Mouse (Mus musculus) hindbrain, embryonic 12.5 days (tissue): ENCODE data around the gene Gse1. TPM values are rescaled to one million over a fixed set of nuclear protein-coding genes. Genes with fewer than 3 reads are reported as not detected.

Experiments used
- ATAC-seq: fragments of 200-750 bp; cut with Nextera tagmentation; 2 replicates; pipeline ENCODE4 v1.8.0; 2017; ENCODE audit warnings: moderate TSS enrichment; ENCODE audit not compliant: low FRiP score
- H3K27ac ChIP-seq: fragments of 300-500 bp; sonication (generic); 2 replicates; pipeline ENCODE4 v1.5.1; 2016; ENCODE audit warnings: mild to moderate bottlenecking
- H3K27me3 ChIP-seq: fragments of 300-500 bp; sonication (generic); 2 replicates; pipeline ENCODE4 v1.6.1; 2016; ENCODE audit warnings: mild to moderate bottlenecking
- H3K36me3 ChIP-seq: fragments of 300-500 bp; sonication (generic); 2 replicates; pipeline ENCODE4 v1.6.1; 2016; ENCODE audit warnings: mild to moderate bottlenecking
- H3K4me1 ChIP-seq: fragments of 300-500 bp; sonication (generic); 2 replicates; pipeline ENCODE4 v1.6.1; 2016
- H3K4me2 ChIP-seq: fragments of 300-500 bp; sonication (generic); replicated peaks from 2 replicates; pipeline ENCODE4 v1.6.1; 2016; ENCODE audit warnings: mild to moderate bottlenecking
- H3K4me3 ChIP-seq: fragments of 300-500 bp; sonication (generic); 2 replicates; pipeline ENCODE4 v1.5.1; 2016; ENCODE audit warnings: mild to moderate bottlenecking
- H3K9ac ChIP-seq: fragments of 300-500 bp; sonication (generic); 2 replicates; pipeline ENCODE4 v1.6.1; 2016; ENCODE audit warnings: mild to moderate bottlenecking, moderate library complexity
- H3K9me3 ChIP-seq: fragments of 300-500 bp; sonication (generic); replicated peaks from 2 replicates; pipeline ENCODE4 v1.6.1; 2016; ENCODE audit warnings: mild to moderate bottlenecking
- WGBS: fragments of 180-500 bp; shearing (Covaris S2); methylation state at CpG from one replicate; pipeline ENCODE4 v1.1.7; 2016; 5-methylcytosine and 5-hydroxymethylcytosine counted together
- polyA plus RNA-seq: library from polyadenylated mRNA; unstranded; fragments of >200 nt; fragmentation: Nextera tagmentation; extraction: Ambion mirVana; gene quantifications from 2 replicates; pipeline ENCODE4 v1.2.1, GENCODE M21; 2016

Gse1 gene
- polyA plus RNA-seq, 1 experiment from 2014 or later, result 24.0 TPM

GRCm38 (mm10) chr8:120445249-120445648, 217.0 kb downstream of the Gse1 start:
- Histone ChIP-seq H3K27ac (peak overlapping the region; percentile 75), H3K9ac (no peak overlapping the region), H3K9me3 (no peaks in the 10 kb centered on the region), H3K4me1 (peaks cover 70% of the 10 kb centered on the region), H3K36me3 (no peaks in the 10 kb centered on the region), H3K4me2 (no peak overlapping the region), H3K4me3 (no peak overlapping the region), H3K27me3 (no peaks in the 10 kb centered on the region)
- 52% methylated on average over 10 of the region's 10 CpGs for WGBS
- no peak for ATAC-seq

DNA sequence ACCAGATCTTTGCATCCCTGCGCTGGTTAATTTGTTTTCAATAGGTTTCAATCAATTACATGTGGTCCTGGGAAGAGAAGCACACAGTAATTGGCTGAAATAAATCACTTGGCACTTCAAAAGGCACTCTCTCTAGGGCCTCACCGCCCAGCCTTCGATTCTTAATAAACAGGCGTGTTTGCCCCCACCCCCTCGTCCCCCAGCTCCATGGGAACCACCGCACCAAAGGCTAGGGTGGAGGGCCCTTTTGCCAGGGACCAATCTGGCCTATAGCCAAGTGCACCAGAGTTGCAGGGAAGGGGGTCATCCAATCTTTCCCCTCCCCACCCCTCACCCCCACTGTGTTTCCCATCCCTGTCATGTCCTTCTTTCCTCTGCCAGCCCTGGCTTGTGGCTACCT, 219.9 kb downstream of the Gse1 start:
- 23% methylated on average over 6 of the region's 6 CpGs for WGBS
- Histone ChIP-seq H3K9me3 (no peaks in the 10 kb centered on the region), H3K4me3 (no peak overlapping the region), H3K36me3 (no peaks in the 10 kb centered on the region), H3K27me3 (no peaks in the 10 kb centered on the region), H3K9ac (no peak overlapping the region), H3K4me1 (peaks cover 60% of the 10 kb centered on the region), H3K4me2 (no peak overlapping the region), H3K27ac (peak overlapping the region; percentile 73)
- ATAC-seq, result peak; percentile 44

GRCm38 (mm10) chr8:120449139-120449538, 220.9 kb downstream of the Gse1 start:
- H3K36me3 ChIP-seq, result no peaks in the 10 kb centered on the region
- H3K4me2 ChIP-seq, result no peak overlapping the region
- H3K4me3 ChIP-seq, result no peak overlapping the region
- ATAC-seq, result no peak
- peaks cover 67% of the 10 kb centered on the region for H3K4me1 ChIP-seq
- H3K9ac ChIP-seq, result peak overlapping the region; percentile 13; the same call in 1 of the 2 replicates
- no peaks in the 10 kb centered on the region for H3K9me3 ChIP-seq
- no peaks in the 10 kb centered on the region for H3K27me3 ChIP-seq
- WGBS, result 79% methylated on average over 4 of the region's 4 CpGs
- peak overlapping the region; percentile 79 for H3K27ac ChIP-seq

- ATAC-seq, result peak; percentile 42
- peak overlapping the region; percentile 16 for H3K4me2 ChIP-seq
- no peaks in the 10 kb centered on the region for H3K9me3 ChIP-seq
- H3K36me3 ChIP-seq, result no peaks in the 10 kb centered on the region
- H3K4me3 ChIP-seq, result no peak overlapping the region
- WGBS, result 14% methylated on average over 17 of the region's 17 CpGs
- peak overlapping the region; percentile 79 for H3K27ac ChIP-seq
- H3K9ac ChIP-seq, result peak overlapping the region; percentile 13; the same call in 1 of the 2 replicates
- H3K4me1 ChIP-seq, result peaks cover 71% of the 10 kb centered on the region
- no peaks in the 10 kb centered on the region for H3K27me3 ChIP-seq
Observed at GRCm38 (mm10) chr8:120449608-120450031, 221.4 kb downstream of the Gse1 start.

DNA sequence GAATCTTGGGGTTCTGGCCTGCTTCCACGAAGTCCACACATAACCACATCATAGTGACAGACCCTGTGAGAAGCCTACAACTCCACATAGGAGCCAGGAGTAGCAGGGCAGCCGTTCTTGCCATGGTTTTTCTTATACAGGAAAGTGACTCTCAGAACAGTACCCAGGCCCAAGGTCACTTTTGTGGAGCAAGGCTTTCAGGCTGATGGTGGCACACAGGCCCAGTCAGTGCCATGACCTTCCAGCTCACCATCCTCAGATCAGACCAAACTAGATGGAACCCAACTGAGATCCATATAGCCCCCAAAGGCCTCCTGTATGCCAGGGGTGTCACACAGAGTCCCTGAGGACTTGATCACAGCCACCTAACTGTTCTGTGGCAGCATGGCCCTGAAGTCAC, 223.9 kb downstream of the Gse1 start:
- ATAC-seq, result no peak
- 85% methylated on average over 2 of the region's 2 CpGs for WGBS
- Histone ChIP-seq H3K9me3 (no peaks in the 10 kb centered on the region), H3K4me1 (peaks cover 77% of the 10 kb centered on the region), H3K27me3 (no peaks in the 10 kb centered on the region), H3K9ac (no peak overlapping the region), H3K4me3 (no peak overlapping the region), H3K4me2 (no peak overlapping the region), H3K36me3 (no peaks in the 10 kb centered on the region), H3K27ac (no peak overlapping the region)

GRCm38 (mm10) chr8:120454404-120454803, 226.1 kb downstream of the Gse1 start:
- no peak overlapping the region; the same call in 1 of the 2 replicates for H3K9ac ChIP-seq
- H3K36me3 ChIP-seq, result no peaks in the 10 kb centered on the region
- H3K4me2 ChIP-seq, result no peak overlapping the region
- H3K27me3 ChIP-seq, result no peaks in the 10 kb centered on the region
- H3K9me3 ChIP-seq, result no peaks in the 10 kb centered on the region
- 79% methylated on average over 6 of the region's 6 CpGs for WGBS
- H3K4me3 ChIP-seq, result no peak overlapping the region
- ATAC-seq, result no peak
- H3K27ac ChIP-seq, result peak overlapping the region; percentile 64
- H3K4me1 ChIP-seq, result peaks cover 76% of the 10 kb centered on the region

GRCm38 (mm10) chr8:120460375-120460774, 232.1 kb downstream of the Gse1 start:
- no peaks in the 10 kb centered on the region for H3K9me3 ChIP-seq
- H3K36me3 ChIP-seq, result no peaks in the 10 kb centered on the region
- H3K4me3 ChIP-seq, result no peak overlapping the region
- H3K27ac ChIP-seq, result peak overlapping the region; percentile 80
- H3K9ac ChIP-seq, result no peak overlapping the region
- peak; percentile 53 for ATAC-seq
- no peak overlapping the region for H3K4me2 ChIP-seq
- peaks cover 4% of the 10 kb centered on the region; the same call in 1 of the 2 replicates for H3K27me3 ChIP-seq
- peaks cover 74% of the 10 kb centered on the region for H3K4me1 ChIP-seq
- WGBS, result 34% methylated on average over 6 of the region's 6 CpGs

DNA sequence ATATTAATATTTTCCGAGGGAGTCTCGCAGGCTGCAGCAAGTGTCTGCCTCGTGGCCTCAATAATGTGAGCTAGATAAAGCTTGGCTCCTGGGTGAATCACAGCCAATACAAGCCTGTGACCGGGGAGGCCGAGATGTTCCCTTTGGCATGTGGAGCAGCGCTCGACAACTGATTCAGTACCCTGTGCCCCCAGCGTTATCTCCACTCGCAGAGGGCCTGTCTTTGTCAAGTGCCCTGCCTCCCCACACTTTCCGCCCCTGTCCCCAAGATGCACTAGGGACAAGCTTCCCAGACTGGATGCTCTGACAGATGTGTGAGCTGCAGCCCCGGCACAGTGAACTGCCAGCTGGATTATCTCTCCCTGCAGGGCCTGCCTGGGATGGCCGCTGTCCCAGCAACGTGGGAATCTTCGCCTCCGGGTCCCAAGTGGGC, 233.9 kb downstream of the Gse1 start:
- Histone ChIP-seq H3K9ac (peak overlapping the region; percentile 9), H3K9me3 (no peaks in the 10 kb centered on the region), H3K27me3 (peaks cover 4% of the 10 kb centered on the region; the same call in 1 of the 2 replicates), H3K4me3 (no peak overlapping the region), H3K36me3 (no peaks in the 10 kb centered on the region), H3K27ac (peak overlapping the region; percentile 72), H3K4me1 (peaks cover 74% of the 10 kb centered on the region), H3K4me2 (no peak overlapping the region)
- WGBS, result 22% methylated on average over 15 of the region's 15 CpGs
- no peak for ATAC-seq

GRCm38 (mm10) chr8:120462611-120463010, 234.4 kb downstream of the Gse1 start:
- H3K9ac ChIP-seq, result peak overlapping the region; percentile 9
- peak overlapping the region; percentile 72 for H3K27ac ChIP-seq
- 72% methylated on average over 6 of the region's 6 CpGs for WGBS
- H3K4me2 ChIP-seq, result no peak overlapping the region
- peaks cover 76% of the 10 kb centered on the region for H3K4me1 ChIP-seq
- no peak for ATAC-seq
- H3K27me3 ChIP-seq, result peaks cover 4% of the 10 kb centered on the region
- no peaks in the 10 kb centered on the region for H3K9me3 ChIP-seq
- no peaks in the 10 kb centered on the region for H3K36me3 ChIP-seq
- no peak overlapping the region for H3K4me3 ChIP-seq

GRCm38 (mm10) chr8:120463918-120464584, 235.8 kb downstream of the Gse1 start:
- Histone ChIP-seq H3K9me3 (no peaks in the 10 kb centered on the region), H3K4me1 (peaks cover 70% of the 10 kb centered on the region), H3K4me2 (no peak overlapping the region), H3K27me3 (peaks cover 4% of the 10 kb centered on the region), H3K9ac (no peak overlapping the region), H3K4me3 (no peak overlapping the region), H3K36me3 (no peaks in the 10 kb centered on the region), H3K27ac (no peak overlapping the region)
- ATAC-seq, result no peak
- 95% methylated on average over 9 of the region's 9 CpGs for WGBS

- ATAC-seq, result no peak
- Histone ChIP-seq H3K27me3 (peaks cover 4% of the 10 kb centered on the region), H3K9me3 (no peaks in the 10 kb centered on the region), H3K9ac (no peak overlapping the region), H3K36me3 (no peaks in the 10 kb centered on the region), H3K4me3 (no peak overlapping the region), H3K27ac (no peak overlapping the region), H3K4me2 (no peak overlapping the region), H3K4me1 (peaks cover 67% of the 10 kb centered on the region)
- 51% methylated on average over 4 of the region's 4 CpGs for WGBS
Observed at GRCm38 (mm10) chr8:120464585-120464937, 236.3 kb downstream of the Gse1 start.

- peak; percentile 38 for ATAC-seq
- Histone ChIP-seq H3K27me3 (peaks cover 6% of the 10 kb centered on the region), H3K4me1 (peaks cover 66% of the 10 kb centered on the region), H3K4me2 (no peak overlapping the region), H3K4me3 (no peak overlapping the region), H3K36me3 (no peaks in the 10 kb centered on the region), H3K9ac (no peak overlapping the region), H3K9me3 (no peaks in the 10 kb centered on the region), H3K27ac (peak overlapping the region; percentile 30; the same call in 1 of the 2 replicates)
- 20% methylated on average over 8 of the region's 8 CpGs for WGBS
Observed at GRCm38 (mm10) chr8:120465710-120466109, 237.5 kb downstream of the Gse1 start.

DNA sequence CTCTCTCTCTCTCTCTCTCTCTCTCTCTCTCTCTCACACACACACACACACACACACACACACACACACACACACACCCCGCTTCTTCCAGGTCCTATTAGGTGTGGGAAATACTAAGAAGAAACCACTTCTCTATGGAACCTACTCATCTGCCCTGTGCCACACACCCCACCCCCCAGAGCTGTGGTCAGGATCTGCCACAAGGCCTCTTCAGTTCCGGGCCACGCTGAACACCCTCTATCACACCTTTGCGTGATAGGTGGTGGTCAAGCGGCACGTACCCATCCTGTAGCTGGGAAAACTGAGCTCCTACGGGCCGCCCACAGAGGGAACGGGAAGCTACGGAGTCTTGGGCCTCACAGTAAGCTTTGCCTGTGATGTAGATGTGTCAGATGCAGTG, 238.0 kb downstream of the Gse1 start:
- Histone ChIP-seq H3K9ac (no peak overlapping the region), H3K36me3 (no peaks in the 10 kb centered on the region), H3K4me2 (no peak overlapping the region), H3K9me3 (no peaks in the 10 kb centered on the region), H3K4me3 (no peak overlapping the region), H3K27me3 (peaks cover 6% of the 10 kb centered on the region), H3K27ac (peak overlapping the region; percentile 30; the same call in 1 of the 2 replicates), H3K4me1 (peaks cover 66% of the 10 kb centered on the region)
- WGBS, result 48% methylated on average over 10 of the region's 10 CpGs
- ATAC-seq, result no peak
